Mouse (Mus musculus): Measurements from ENCODE around the gene Btbd11.
"Not testable (repeated sequence)": the region's sequence is repeated elsewhere in the genome, so short reads cannot be mapped to it uniquely, and the experiment has no call there.

Gene Btbd11

GRCm38 (mm10) chr10:85638141-85638540, 251.5 kb downstream of the Btbd11 start:
- DNase-seq (ENCODE audit: inconsistent age in 2 of 2, low spot score in 1 of 2) = peak; percentile 20 to 70

- no peak for DNase-seq (ENCODE audit: inconsistent age in 2 of 2, low spot score in 1 of 2)
Observed at GRCm38 (mm10) chr10:85639581-85639980, 253.0 kb downstream of the Btbd11 start.

DNA sequence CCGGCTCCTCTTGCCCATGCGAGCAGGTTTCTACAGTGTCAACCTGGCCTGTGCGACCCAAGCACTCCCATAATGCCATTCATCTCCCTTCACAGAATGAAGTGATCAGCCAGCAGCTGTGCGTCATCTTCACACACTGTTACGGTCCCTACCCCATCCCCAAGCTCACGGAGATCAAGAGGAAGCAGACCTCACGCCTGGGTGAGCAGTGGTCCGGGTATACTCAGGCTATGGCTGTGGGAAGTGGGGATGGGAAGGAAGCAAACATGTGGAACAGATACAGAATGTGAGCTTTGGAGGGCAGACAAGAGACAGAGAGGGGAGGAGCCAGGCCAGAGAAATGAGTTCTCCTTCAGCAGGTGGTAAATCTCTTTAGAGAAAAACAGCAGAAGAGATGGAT, 253.8 kb downstream of the Btbd11 start:
- no peak for DNase-seq (ENCODE audit: inconsistent age in 2 of 2, low spot score in 1 of 2)

GRCm38 (mm10) chr10:85645346-85645745, 258.7 kb downstream of the Btbd11 start:
- no peak for DNase-seq (ENCODE audit: inconsistent age in 2 of 2, low spot score in 1 of 2)

DNA sequence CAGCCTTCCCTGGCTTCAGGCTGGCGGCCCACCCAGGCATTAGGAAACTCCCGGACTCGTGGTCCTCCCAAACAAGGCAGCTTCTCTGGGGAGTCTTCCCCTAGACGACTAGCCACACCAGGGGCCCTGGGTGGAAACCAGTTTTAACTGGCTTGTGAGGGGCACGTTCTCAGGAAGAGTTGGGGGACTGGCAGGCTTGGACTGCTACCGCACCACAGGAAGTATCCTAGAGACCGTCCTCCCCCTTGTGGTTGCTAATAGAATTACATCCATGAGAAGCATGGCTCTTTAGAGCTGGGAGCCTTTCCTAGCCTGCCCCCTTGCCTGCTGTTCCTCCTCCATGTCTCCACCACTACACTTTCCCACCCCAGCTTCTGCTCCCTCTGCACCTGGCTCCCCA, 265.1 kb downstream of the Btbd11 start:
- peak; percentile 13 to 75 for DNase-seq (ENCODE audit: inconsistent age in 2 of 2, low spot score in 1 of 2)

DNA sequence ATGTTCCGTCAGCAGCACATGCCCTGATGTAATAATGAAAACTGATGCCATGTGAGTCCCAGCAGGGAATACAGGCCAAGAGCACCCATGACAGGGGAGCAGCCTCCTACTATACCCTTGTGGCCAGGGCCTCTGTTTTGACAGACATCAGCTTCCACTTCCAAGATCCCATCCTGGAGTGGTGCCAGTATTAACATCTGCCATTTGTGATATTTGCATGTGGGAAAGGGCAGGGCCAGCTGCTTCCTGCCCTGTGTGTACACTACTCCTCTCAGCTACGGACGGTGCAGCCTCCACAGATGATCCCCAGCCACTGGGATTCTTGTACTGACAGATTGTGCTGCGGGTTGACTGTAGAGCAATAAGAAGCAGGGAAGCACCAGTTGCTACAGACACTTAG, 269.3 kb downstream of the Btbd11 start:
- DNase-seq (ENCODE audit: inconsistent age in 2 of 2, low spot score in 1 of 2) = no peak

GRCm38 (mm10) chr10:85657886-85658285, 271.3 kb downstream of the Btbd11 start:
- no peak for DNase-seq (ENCODE audit: inconsistent age in 2 of 2, low spot score in 1 of 2)

DNA sequence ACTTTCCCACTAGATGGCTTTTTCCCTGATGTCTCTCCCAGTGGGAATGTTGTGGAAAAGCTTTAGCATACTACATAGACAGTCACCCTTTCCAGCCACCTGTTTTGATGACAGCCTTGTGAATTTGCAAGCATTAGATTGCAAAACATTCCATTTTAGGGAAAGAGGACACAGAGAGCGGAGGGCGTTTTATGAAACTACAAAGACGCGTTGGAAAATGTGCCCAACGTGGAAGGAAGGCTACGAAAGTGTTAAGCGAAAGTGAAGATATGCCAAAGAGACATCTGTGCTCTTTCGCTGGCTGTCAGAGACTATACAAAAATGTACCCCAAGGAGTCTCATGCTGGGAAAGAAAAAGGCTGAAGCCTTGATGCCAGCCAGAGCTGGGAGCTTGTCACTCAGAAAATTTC, 286.9 kb downstream of the Btbd11 start:
- no peak for DNase-seq (ENCODE audit: inconsistent age in 2 of 2, low spot score in 1 of 2)

GRCm38 (mm10) chr10:85678635-85679034, 292.0 kb downstream of the Btbd11 start:
- DNase-seq (ENCODE audit: inconsistent age in 2 of 2, low spot score in 1 of 2) = peak; percentile 27 to 73

- DNase-seq (ENCODE audit: inconsistent age in 2 of 2, low spot score in 1 of 2) = no peak
Observed at GRCm38 (mm10) chr10:85682446-85682845, 295.8 kb downstream of the Btbd11 start.

GRCm38 (mm10) chr10:85694429-85694828, 307.8 kb downstream of the Btbd11 start:
- not testable (repeated sequence) for DNase-seq (ENCODE audit: inconsistent age in 2 of 2, low spot score in 1 of 2)

GRCm38 (mm10) chr10:85699721-85700120, 313.1 kb downstream of the Btbd11 start:
- DNase-seq (ENCODE audit: inconsistent age in 2 of 2, low spot score in 1 of 2) = no peak

DNA sequence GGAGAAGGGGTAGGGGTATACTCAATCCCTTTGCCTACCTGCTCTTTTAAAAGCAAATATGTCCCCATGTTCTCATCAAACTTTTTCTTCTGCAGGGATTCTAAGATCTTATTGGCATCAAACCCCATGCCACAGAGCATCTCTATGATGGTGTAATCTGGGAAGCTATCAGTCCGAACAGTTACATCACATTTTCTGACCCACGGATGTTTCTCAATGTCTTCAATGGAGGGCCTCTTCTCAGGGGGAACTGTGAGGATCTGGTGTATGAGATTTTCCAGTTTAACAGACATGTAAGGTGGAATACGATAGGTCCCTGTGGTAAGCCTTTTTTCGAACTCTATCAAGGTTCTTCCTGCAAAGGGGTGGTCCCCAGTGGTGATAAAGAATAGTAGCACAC, 323.2 kb downstream of the Btbd11 start:
- not testable (repeated sequence) for DNase-seq (ENCODE audit: inconsistent age in 2 of 2, low spot score in 1 of 2)
